Mouse (Mus musculus) gastrocnemius, adult 18-20 months (tissue): ENCODE measurements at regions not wholly inside any gene's neighbourhood (a gene's known extent, or its start where the extent isn't known, plus 50 kb on each side); places are given as distances from the start of the nearest gene placed in this dataset.
"Not testable (repeated sequence)": the region's sequence is repeated elsewhere in the genome, so short reads cannot be mapped to it uniquely, and the experiment has no call there.

Source experiments
- DNase-seq: peaks from one replicate; pipeline ENCODE4 v3.0.0; 2021; ENCODE audit warnings: low spot score

- DNase-seq: no peak
Observed at GRCm38 (mm10) chr5:134046086-134046485, 53.4 kb upstream of the Castor2 start.

GRCm38 (mm10) chr5:134042938-134043337 is 56.6 kb upstream of the Castor2 start:
- DNase-seq: not testable (repeated sequence)

- DNase-seq: peak; percentile 17
Observed at GRCm38 (mm10) chr5:134027316-134027966, 72.1 kb upstream of the Castor2 start.

- no peak for DNase-seq
Observed at GRCm38 (mm10) chr5:134019651-134020432, 79.7 kb upstream of the Castor2 start.

- peak; percentile 74 for DNase-seq
Observed at GRCm38 (mm10) chr5:134014257-134015163, 85.0 kb upstream of the Castor2 start.

- DNase-seq: no peak
Observed at GRCm38 (mm10) chr5:134013206-134013605, 86.3 kb upstream of the Castor2 start.

- no peak for DNase-seq
Observed at GRCm38 (mm10) chr5:134009843-134010242, 89.7 kb upstream of the Castor2 start.

GRCm38 (mm10) chr5:134007127-134007771 is 92.3 kb upstream of the Castor2 start:
- DNase-seq: peak; percentile 49

GRCm38 (mm10) chr5:134006470-134007126 is 92.9 kb upstream of the Castor2 start:
- DNase-seq: peak; percentile 89

- no peak for DNase-seq
Observed at GRCm38 (mm10) chr5:134006001-134006400, 93.5 kb upstream of the Castor2 start.

- DNase-seq: no peak
Observed at GRCm38 (mm10) chr5:134000100-134000499, 99.4 kb upstream of the Castor2 start.

GRCm38 (mm10) chr5:133999698-134000097 is 99.8 kb upstream of the Castor2 start:
- no peak for DNase-seq

GRCm38 (mm10) chr5:133991994-133992393 is 107.5 kb upstream of the Castor2 start:
- no peak for DNase-seq

GRCm38 (mm10) chr5:133991556-133991955 is 108.0 kb upstream of the Castor2 start:
- peak; percentile 37 for DNase-seq

GRCm38 (mm10) chr5:133983249-133983966 is 116.1 kb upstream of the Castor2 start:
- no peak for DNase-seq

GRCm38 (mm10) chr5:133970421-133970914 is 129.0 kb upstream of the Castor2 start:
- DNase-seq: no peak

- DNase-seq: peak; percentile 32
Observed at GRCm38 (mm10) chr5:133963301-133963700, 136.2 kb upstream of the Castor2 start.

GRCm38 (mm10) chr5:133940841-133941240 is 158.7 kb upstream of the Castor2 start:
- DNase-seq: no peak

- DNase-seq: no peak
Observed at GRCm38 (mm10) chr5:133940030-133940429, 159.5 kb upstream of the Castor2 start.
